Comparison of ENCODE assay signal across 15 mouse cellular contexts in the genomic region with DNA sequence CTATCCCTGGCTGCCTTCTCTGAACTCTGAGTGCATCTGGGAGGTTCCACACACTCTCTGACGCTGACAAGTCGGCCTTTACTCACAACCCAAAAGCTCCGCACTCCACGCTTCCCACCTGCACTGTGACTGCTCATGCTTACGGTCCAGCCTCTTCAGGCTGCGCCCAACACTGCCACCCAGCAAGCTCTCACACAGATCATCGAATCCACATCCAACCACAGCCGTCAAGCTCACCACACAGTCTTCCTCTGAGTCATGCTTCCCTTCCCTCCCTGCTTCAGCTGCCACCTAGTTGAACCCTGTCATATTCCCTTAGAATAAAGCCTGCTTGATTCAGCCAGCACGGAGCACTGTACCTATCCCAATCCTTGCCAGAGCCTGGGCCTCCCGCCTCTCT.
DNase-seq lines count a peak whose midpoint lies in the region; ATAC-seq and TF ChIP-seq lines count a peak whose summit lies in the region.
"Had no signal": no experiment of that assay in that cellular context is flagged by ENCODE, and none has a peak within 500 bp of the region (broad histone marks: within the 10 kb centered on the region; RNA-seq: fewer than 3 reads in every experiment).

No protein-coding gene starts in this region.

- H3K4me2 ChIP-seq in heart, embryonic 14.5 days (ENCODE audit: low read length), result no peak overlapping the region
- H3K4me2 ChIP-seq in midbrain, embryonic 14.5 days (ENCODE audit: low read length), result no peak overlapping the region
- H3K4me2 ChIP-seq: liver, embryonic 13.5 days had no signal

- H3K4me3 ChIP-seq in heart, embryonic 14.5 days (ENCODE audit: control insufficient read depth in 1 of 2, insufficient read depth in 1 of 2, low read depth in 1 of 2, low read length in 2 of 2), result no peak overlapping the region
- H3K4me3 ChIP-seq in midbrain, embryonic 10.5 days, result no peak overlapping the region
- H3K4me3 ChIP-seq in midbrain, embryonic 14.5 days (replicated peaks; ENCODE audit: low read depth, low read length), result no peak overlapping the region
- H3K4me3 ChIP-seq in bone marrow, adult 2 months (replicated peaks; ENCODE audit: control insufficient read depth, low read depth, low read length), result no peak overlapping the region
- H3K4me3 ChIP-seq: embryonic facial prominence, embryonic 10.5 days; liver, embryonic 13.5 days had no signal

- 0 out of 2 replicates have a peak, but pooled peaks cover 3% of the 10 kb centered on the region for H3K36me3 ChIP-seq in heart, embryonic 14.5 days (ENCODE audit: control insufficient read depth, insufficient read depth, low read length)
- no peaks in the 10 kb centered on the region for H3K36me3 ChIP-seq in midbrain, embryonic 10.5 days
- no peaks in the 10 kb centered on the region for H3K36me3 ChIP-seq in midbrain, embryonic 14.5 days (ENCODE audit: control insufficient read depth, insufficient read depth, low read length)
- H3K36me3 ChIP-seq: embryonic facial prominence, embryonic 10.5 days; liver, embryonic 13.5 days had no signal

- TF ChIP-seq POLR2A in bone marrow, adult 2 months (IDR thresholded peaks at IDR 0.05; ENCODE audit: borderline replicate concordance, control insufficient read depth, low read depth, low read length), result no peak

- H3K9ac ChIP-seq in heart, embryonic 14.5 days (ENCODE audit: low read length), result peak overlapping the region; percentile 44
- H3K9ac ChIP-seq in midbrain, embryonic 14.5 days (replicated peaks; ENCODE audit: low read length), result no peak overlapping the region
- H3K9ac ChIP-seq: liver, embryonic 13.5 days had no signal

- no peak for DNase-seq in heart, adult 18-20 months
- no peak for DNase-seq in midbrain, embryonic 10.5 days (ENCODE audit: low spot score)
- no peak for DNase-seq in midbrain, embryonic 14.5 days
- no peak for DNase-seq in ovary, postnatal 10 days (ENCODE audit: low spot score)
- DNase-seq: adrenal gland, postnatal 36 days; cerebellum, adult 9-10 months; gastrocnemius, postnatal 25 days; liver, embryonic 13.5 days; lung, postnatal 36 days; retina, postnatal 1 day; thymus, postnatal 4 days had no signal

- peaks cover 39 to 72% of the 10 kb centered on the region in 2 experiments for H3K4me1 ChIP-seq in heart, embryonic 14.5 days (ENCODE audit: control insufficient read depth in 2 of 2, insufficient read depth in 2 of 2, low read length in 2 of 2)
- H3K4me1 ChIP-seq in midbrain, embryonic 10.5 days, result peaks cover 31% of the 10 kb centered on the region
- peaks cover 24% of the 10 kb centered on the region for H3K4me1 ChIP-seq in midbrain, embryonic 14.5 days (ENCODE audit: control insufficient read depth, insufficient read depth, low read length)
- peaks cover 2% of the 10 kb centered on the region; the same call in 1 of the 2 replicates for H3K4me1 ChIP-seq in bone marrow, adult 2 months (ENCODE audit: control insufficient read depth, insufficient read depth, low read length)

- WGBS in heart, embryonic 14.5 days, result 32% methylated on average over 10 of the region's 10 CpGs
- 78% methylated on average over 10 of the region's 10 CpGs for WGBS in midbrain, embryonic 10.5 days
- WGBS in midbrain, embryonic 14.5 days, result 63% methylated on average over 10 of the region's 10 CpGs
- WGBS in bone marrow, adult 2 months, result 25% methylated on average over 10 of the region's 10 CpGs

- no peak for ATAC-seq in heart, embryonic 14.5 days (ENCODE audit: insufficient number of reproducible peaks, insufficient read depth, low FRiP score, low read depth)
- no peak for ATAC-seq in midbrain, embryonic 14.5 days (ENCODE audit: low FRiP score, low TSS enrichment)
- ATAC-seq in megakaryocyte progenitor cell, adult 5-6 weeks (replicated peaks; ENCODE audit: poor library complexity), result peak; percentile 90

- H3K9me3 ChIP-seq in heart, embryonic 14.5 days (ENCODE audit: control insufficient read depth, low read length), result no peaks in the 10 kb centered on the region
- no peaks in the 10 kb centered on the region for H3K9me3 ChIP-seq in midbrain, embryonic 10.5 days (replicated peaks)
- no peaks in the 10 kb centered on the region for H3K9me3 ChIP-seq in midbrain, embryonic 14.5 days (ENCODE audit: control insufficient read depth, low read length)
- H3K9me3 ChIP-seq: embryonic facial prominence, embryonic 10.5 days; liver, embryonic 13.5 days had no signal

- peak overlapping the region; percentile 9 to 53; a peak in 2 of 4 replicates for H3K27ac ChIP-seq in heart, embryonic 14.5 days (replicated peaks in 1 of 2; ENCODE audit: control insufficient read depth in 1 of 2, insufficient read depth in 1 of 2, low read depth in 2 of 2, low read length in 2 of 2)
- H3K27ac ChIP-seq in midbrain, embryonic 10.5 days (replicated peaks), result peak overlapping the region; percentile 30
- H3K27ac ChIP-seq in midbrain, embryonic 14.5 days (replicated peaks; ENCODE audit: low read depth, low read length), result no peak overlapping the region
- H3K27ac ChIP-seq in bone marrow, adult 2 months (ENCODE audit: control insufficient read depth, insufficient read depth, low read depth, low read length, poor library complexity), result no peak overlapping the region
- H3K27ac ChIP-seq: embryonic facial prominence, embryonic 10.5 days; liver, embryonic 13.5 days had no signal

- H3K27me3 ChIP-seq in heart, embryonic 14.5 days (ENCODE audit: control insufficient read depth, insufficient read depth, low read length), result no peaks in the 10 kb centered on the region
- no peaks in the 10 kb centered on the region for H3K27me3 ChIP-seq in midbrain, embryonic 10.5 days (ENCODE audit: low read depth, poor library complexity, severe bottlenecking)
- H3K27me3 ChIP-seq in midbrain, embryonic 14.5 days (ENCODE audit: control insufficient read depth, insufficient read depth, low read length), result no peaks in the 10 kb centered on the region
- H3K27me3 ChIP-seq: liver, embryonic 13.5 days had no signal

- TF ChIP-seq CTCF in bone marrow, adult 2 months (IDR thresholded peaks at IDR 0.05; ENCODE audit: control insufficient read depth, insufficient read depth, low read length), result peak; percentile 12; the same call in 1 of the 2 replicates

Comparison
In these comparisons a context has a peak if more than half of its experiments do, and no peak if none do; other contexts are left out.
1. H3K27ac ChIP-seq: peak in heart, embryonic 14.5 days (2 of 2) and midbrain, embryonic 10.5 days (single experiment); none in midbrain, embryonic 14.5 days (single experiment) and bone marrow, adult 2 months (single experiment).